Mouse (Mus musculus) megakaryocyte-erythroid progenitor cell, adult 5-6 weeks (primary cell): ENCODE measurements around the gene Rp9. TPM values are rescaled to one million over a fixed set of nuclear protein-coding genes. Genes with fewer than 3 reads are reported as not detected.

ENCODE experiments used
- ATAC-seq: replicated peaks from 2 replicates; pipeline ENCODE4 v1.8.0; 2016; ENCODE audit warnings: mild to moderate bottlenecking, inconsistent platforms; ENCODE audit not compliant: severe bottlenecking, poor library complexity, low FRiP score, low TSS enrichment
- total RNA-seq, 2 experiments: library from RNA; stranded (forward) in 1 of 2; stranded (reverse) in 1 of 2; fragments of 200-1000, 215-1000 nt in 1 of 2; fragments of >200 nt in 1 of 2; fragmentation: Nextera tagmentation in 1 of 2; gene quantifications; 2 replicates each; pipeline ENCODE4 v1.2.3; 2014 to 2017

Gene Rp9
- total RNA-seq (2014; fragmentation: Nextera tagmentation) (128 and 174 TPM in 2 replicates), total RNA-seq (2017) (257 and 309 TPM in 2 replicates)

GRCm38 (mm10) chr9:22469643-22470042 is at the start of gene Rp9:
Gene Rp9 (minus strand): TSS chr9:22469743.
- ATAC-seq, result no peak

GRCm38 (mm10) chr9:22518394-22519041 is 49.0 kb upstream of the Rp9 start:
- peak; percentile 95 for ATAC-seq

- no peak for ATAC-seq
Measured at GRCm38 (mm10) chr9:22515076-22515475, 45.5 kb upstream of the Rp9 start.

- peak; percentile 22; the same call in 1 of the 2 replicates for ATAC-seq
Measured at GRCm38 (mm10) chr9:22505574-22505973, 36.0 kb upstream of the Rp9 start.

DNA sequence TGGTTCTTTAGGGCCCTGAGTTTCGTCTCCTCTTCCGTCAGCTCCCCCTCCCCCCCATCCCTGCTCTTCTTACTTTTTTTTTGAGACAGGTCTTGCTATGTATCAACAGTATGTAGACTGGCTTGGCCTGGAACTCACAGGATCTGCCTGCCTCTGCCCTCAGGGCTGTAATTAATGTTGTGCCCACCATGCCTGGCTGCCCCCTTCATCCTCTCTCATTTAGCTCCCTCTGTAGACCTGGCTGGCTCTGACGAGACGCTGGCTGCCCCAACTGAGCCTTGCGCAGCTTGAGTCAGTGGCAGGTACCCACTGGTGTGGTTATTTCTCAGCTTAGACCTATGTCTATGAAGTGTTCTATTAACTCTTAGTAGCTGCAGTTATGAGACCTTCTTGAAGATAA is 34.0 kb upstream of the Rp9 start:
- no peak for ATAC-seq

DNA sequence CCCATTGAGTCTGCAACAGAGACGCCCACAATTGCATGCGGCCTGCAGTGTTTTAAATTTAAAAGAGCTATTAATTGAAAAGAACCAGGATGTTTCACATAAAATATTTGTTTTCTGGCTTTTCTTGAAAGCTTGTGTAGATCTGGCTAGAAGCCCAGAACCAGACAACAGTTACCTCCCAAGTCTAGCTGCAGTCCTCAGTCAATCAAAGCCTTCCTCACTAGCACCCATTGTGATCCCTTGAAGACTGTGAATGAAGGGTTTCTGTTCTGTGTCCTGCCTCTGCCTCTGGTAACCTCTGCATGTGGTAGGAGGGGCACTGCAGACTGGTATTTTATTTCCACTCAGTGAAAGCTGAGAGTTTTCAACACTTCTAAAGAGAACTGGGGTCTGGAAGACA is 33.4 kb upstream of the Rp9 start:
- no peak for ATAC-seq

GRCm38 (mm10) chr9:22497021-22497767 is 27.7 kb upstream of the Rp9 start:
- ATAC-seq, result no peak

- ATAC-seq, result no peak
Measured at GRCm38 (mm10) chr9:22495133-22495532, 25.6 kb upstream of the Rp9 start.

DNA sequence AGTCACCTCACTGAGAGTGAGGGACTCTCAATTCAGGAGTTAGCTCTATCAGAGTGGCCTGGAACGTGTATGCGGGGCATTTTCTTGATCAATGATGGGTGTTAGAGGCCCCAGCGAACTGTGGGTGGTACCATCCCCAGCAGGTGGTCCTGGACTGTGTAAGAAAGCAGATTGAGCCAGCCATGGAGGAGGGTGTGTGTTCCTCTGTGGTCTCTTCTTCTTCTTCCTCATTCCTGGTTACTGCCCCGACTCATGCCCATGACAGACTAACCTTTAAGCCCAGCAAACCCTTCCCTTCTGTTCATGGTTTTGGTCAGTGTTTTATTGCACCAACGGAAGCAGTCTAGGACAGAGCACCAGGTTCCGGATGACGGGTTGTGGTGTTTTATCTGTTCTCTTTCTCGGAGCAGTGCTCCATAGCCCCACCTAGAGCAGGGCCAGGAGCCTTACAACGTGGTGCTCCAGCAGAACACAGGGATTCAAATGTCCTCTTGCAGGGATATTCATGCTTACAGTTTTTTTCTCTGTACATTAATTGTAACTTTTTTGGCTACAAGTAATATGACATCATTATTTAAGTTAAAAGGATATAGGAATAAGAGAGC is 24.8 kb upstream of the Rp9 start:
- ATAC-seq, result peak; percentile 68; the same call in 1 of the 2 replicates

- no peak for ATAC-seq
Measured at GRCm38 (mm10) chr9:22488963-22489362, 19.4 kb upstream of the Rp9 start.

- no peak for ATAC-seq
Measured at GRCm38 (mm10) chr9:22486211-22486610, 16.7 kb upstream of the Rp9 start.

DNA sequence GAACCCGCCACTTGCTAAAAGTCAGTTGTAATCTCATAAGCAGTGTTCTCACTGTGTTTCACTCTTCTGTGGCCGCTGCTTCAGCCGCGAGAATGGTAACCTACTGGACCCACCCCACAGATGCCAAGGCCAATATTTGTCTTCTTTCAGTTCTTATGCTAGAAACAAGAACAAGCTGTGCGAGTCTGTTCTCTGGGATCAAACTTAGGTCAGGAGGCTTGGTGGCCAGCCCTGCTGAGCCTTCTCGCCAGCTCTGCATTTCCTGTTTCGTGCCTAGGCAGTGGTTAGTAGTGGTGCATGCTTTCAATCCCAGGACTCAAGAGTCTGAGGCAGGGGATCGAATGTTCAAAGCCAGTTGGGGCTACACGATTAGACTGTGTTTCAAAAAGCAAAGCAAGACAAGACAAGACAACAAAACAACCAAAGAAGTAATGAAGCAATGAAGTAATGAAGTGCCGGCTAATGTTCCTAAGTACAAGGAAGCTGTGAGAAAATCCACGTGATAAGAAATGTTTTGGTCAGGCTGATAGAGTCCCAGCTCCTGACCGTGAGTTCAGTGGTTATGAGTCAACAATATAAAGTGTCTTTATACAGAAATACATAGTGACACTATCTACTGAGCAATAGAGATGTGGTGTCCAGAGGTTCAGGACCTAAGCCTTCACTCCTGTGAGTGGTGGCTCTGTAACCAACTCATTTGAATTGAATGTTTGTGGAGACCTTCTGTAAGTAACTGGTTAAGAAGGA is 15.2 kb upstream of the Rp9 start:
- ATAC-seq, result no peak

DNA sequence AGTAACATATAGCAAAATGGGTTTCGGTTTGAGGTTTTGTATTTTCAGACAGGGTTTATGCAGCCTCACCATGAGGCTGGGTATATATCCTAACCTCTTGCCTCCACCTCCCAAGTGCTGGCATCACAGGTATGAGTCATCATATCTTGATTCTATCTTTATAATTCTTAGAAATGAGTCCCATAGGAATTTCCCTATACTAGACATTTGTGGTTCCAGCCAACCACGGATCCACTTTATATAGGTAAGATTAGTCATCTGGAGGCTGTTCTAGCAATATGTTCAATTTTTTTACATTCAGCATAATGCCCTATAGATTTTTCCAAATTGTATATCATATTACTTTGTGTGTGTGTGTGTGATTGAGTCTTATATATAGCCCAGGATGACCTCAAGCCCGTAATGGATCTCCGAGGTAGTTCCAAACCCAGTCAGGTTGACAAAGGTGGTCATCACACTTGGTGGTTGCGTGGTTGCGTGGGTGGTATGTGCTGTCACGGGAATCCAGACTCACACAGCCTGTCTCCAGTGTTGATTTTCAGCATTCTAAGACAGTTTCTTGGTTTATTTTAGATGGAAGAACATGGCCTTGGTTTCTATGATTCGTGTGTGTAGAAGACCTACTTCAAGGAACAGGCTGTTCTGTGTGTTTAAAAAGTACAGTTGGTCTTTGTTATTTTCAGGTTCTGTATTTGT is 14.5 kb upstream of the Rp9 start:
- no peak for ATAC-seq

DNA sequence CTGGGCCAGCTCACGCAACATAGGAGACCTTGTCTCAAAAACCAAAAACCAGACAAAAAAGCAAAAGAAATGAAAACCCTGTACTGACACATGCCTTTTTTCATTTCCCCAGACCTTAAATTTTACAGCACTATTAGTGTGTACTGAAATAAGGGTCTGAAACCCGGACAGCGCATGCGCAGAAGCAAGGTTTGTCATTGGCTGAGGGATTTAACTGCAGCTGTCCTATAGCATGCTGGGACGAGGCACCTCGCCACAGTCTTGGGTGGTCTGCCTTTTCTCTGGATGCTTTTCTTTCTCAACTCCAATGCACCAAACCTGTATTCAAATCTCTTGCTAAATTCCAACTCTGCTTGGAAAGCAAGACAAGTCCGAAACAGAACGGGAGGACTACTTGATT is 9.4 kb upstream of the Rp9 start:
- ATAC-seq, result no peak

- ATAC-seq, result peak; percentile 28; the same call in 1 of the 2 replicates
Measured at GRCm38 (mm10) chr9:22476265-22476664, 6.7 kb upstream of the Rp9 start.

DNA sequence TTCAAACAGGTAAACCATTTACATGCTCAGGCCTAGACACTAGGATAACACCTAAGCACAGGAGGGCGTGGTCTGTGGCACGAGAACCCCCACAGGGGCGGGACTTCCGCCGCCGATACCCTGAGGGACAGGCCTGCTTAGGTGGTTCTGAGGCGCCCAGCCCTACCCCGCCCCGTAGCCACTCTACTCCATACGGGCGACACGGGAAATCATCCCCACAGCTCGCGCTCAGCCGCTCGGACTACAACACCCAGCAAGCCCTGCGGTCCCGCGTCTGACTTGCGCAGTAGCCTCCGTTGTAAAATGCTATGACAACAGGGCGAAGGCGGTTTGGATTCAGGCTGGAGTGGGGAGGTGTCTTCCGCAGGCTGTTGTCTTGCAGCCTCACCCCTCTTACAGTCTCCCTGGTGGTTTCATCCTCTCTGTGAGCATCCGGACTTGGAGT is 5.9 kb upstream of the Rp9 start, which contains the start of gene Bbs9:
Gene Bbs9, plus strand, starts transcription at position 292 of the 445 bp plus-strand sequence.
- peak; percentile 100 for ATAC-seq

GRCm38 (mm10) chr9:22468899-22469259 is 664 bp downstream of the Rp9 start:
- ATAC-seq, result no peak

- ATAC-seq, result peak; percentile 77
Measured at GRCm38 (mm10) chr9:22468170-22468898, 1.2 kb downstream of the Rp9 start.
